Mouse (Mus musculus) mouse embryonic stem cell (cell line): ENCODE measurements around the gene Prtn3.

ENCODE experiments used
- in situ Hi-C, 2 experiments: fragments of 300-500 bp; cut with MboI; formaldehyde crosslinking; loops; 1 replicate in 1 of 2; 3 replicates in 1 of 2; pipeline ENCODE4 v1.14.3; 2019 to 2020; ENCODE audit warnings: low sequenced_read_pairs in 2 of 2, low pct_unique_long_range_greater_than_20kb in 1 of 2, mixed read lengths in 1 of 2; ENCODE audit not compliant: unreplicated experiment in 1 of 2

Gene Prtn3

GRCm38 (mm10) chr10:79918231-79919078 is 44.2 kb downstream of the Prtn3 start:
- in situ Hi-C loops: no loop called here

DNA sequence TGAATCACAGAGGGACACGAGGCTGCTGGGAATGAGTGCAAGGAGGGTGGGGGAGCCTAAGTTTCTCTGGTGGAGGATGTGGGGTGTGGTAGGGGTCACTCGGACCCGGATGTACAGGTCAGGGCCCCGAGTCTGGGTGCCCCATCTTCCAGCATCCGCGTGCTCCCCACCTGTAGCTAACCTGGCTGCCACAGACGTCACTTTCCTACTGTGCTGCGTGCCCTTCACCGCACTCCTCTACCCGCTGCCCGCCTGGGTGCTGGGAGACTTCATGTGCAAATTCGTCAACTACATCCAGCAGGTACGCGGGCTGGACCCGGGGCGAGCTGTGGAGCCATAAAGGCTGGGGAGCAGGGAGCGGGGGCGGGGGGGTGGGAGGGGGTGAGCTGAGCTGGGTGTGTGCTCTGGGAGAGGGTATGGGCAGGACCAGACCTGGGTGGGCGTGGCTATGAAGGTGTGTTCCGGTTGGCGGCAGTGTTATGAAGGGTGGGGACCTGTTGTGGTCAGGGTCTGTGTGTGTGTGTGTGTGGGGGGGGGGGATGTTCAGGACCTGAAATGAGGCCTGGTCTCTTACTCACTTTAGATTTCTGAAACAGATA is 45.1 kb downstream of the Prtn3 start:
- in situ Hi-C loops: no loop called here

DNA sequence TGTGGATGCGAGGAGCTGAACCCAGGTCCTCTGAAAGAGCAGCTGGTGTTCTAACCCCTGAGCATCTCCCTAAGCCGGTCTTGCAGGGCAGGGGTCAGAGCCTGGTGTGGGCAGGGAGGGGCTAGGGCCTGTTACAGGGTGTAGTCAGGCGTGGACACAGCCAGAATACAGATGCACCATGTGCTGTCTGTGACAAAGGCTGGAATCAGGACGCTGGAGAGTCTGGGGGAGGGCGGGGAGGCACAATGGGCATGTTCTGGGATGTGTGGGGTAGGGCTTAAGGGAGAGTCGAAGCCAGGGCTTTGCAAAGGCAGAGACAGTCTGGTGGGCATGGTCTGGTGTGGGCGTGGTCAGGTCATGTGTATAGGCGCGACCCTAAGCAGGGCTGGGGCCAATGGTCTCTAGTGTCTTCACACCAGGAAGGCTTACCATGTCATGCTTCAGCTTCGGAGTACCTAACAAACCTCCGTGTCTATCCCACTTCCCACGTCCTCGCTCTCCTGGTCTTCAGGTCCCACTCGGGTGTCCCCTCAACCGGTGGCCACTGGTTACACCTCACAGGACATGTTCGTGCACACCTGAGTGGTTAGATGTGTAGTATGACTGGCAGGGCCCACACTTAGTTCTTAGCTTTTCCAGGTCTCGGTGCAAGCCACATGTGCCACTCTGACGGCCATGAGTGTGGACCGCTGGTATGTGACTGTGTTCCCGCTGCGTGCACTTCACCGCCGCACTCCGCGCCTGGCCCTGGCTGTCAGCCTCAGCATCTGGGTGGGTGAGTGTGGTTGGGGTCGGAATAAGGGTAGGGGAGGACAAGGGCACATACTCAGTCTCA is 46.0 kb downstream of the Prtn3 start:
- in situ Hi-C loops: loop anchor here (10.0 kb wide), 1 partner anchor 85 kb away; no protein-coding TSS in a partner anchor

DNA sequence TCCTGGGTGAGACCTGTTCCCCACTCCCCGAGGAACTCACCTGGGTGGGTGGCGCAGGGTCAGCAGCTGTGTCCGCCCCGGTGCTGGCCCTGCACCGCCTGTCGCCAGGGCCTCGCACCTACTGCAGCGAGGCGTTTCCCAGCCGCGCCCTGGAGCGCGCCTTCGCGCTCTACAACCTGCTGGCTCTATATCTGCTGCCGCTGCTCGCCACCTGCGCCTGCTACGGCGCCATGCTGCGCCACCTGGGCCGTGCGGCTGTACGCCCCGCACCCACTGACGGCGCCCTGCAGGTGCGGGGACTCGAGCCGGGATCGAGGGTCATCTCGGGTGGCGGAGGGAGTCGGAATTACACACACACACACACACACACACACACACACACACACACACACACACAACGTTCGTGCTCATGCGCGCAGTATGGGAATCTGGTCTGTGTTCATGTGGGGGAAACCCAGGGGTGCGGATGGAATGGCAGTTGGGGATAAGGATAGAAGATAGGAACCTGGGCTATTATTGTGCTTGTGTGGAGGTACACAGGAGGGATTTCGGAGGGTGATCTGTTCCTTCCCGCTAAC is 46.8 kb downstream of the Prtn3 start, which contains the start of gene R3hdm4:
Gene R3hdm4, minus strand, starts transcription at position 251 of the 578 bp plus-strand sequence.
- in situ Hi-C loops: loop anchor here (10.0 kb wide), 1 partner anchor 86 kb away; no protein-coding TSS in a partner anchor

- in situ Hi-C loops: loop anchor here (10.0 kb wide), 1 partner anchor 87 kb away; no protein-coding TSS in a partner anchor
These were observed 47.3 kb downstream of the Prtn3 start for GRCm38 (mm10) chr10:79921572-79921971.

DNA sequence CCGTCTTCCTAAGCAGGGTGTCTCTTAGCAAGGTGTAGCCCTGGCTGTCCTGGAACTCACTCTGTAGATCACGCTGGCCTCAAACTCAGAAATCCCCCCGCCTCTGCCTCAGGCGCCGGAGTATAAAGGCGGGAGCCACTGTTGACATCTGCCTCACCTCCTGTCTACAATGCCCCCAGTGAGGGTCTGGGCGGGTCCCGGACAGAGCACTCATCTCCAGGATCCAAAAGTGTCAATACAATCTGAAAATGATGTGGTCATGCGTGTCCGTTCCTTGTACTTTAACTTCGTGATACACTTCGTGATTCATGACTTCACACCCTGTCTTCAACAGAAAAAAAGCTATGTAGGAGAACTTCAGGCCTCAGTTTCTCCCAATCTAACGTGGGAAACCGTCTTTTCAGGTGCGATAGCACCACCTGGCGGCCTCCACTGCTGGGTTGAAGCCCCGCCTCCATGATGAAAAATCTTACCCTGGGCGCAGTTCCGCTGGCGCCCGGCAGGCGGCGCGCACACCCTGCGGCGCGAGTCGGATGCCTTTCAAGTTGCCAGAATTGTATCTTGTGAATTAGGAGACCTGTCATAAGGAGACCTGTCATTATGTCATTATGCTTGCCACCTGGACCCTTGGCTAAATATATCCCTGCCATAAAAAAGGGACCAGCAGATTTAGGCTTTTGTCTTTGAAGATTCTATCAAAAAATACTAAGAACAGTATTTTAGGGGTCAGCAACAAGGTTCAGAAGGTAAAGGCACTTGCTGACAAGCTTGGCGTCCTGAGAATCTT is 50.9 kb downstream of the Prtn3 start:
- in situ Hi-C loops: loop anchor here (5.0 to 10.0 kb wide), 2 partner anchors 43 to 90 kb away; no protein-coding TSS in a partner anchor

GRCm38 (mm10) chr10:79925785-79926490 is 51.7 kb downstream of the Prtn3 start:
- in situ Hi-C loops: loop anchor here (5.0 to 10.0 kb wide), 2 partner anchors 44 to 91 kb away; no protein-coding TSS in a partner anchor

DNA sequence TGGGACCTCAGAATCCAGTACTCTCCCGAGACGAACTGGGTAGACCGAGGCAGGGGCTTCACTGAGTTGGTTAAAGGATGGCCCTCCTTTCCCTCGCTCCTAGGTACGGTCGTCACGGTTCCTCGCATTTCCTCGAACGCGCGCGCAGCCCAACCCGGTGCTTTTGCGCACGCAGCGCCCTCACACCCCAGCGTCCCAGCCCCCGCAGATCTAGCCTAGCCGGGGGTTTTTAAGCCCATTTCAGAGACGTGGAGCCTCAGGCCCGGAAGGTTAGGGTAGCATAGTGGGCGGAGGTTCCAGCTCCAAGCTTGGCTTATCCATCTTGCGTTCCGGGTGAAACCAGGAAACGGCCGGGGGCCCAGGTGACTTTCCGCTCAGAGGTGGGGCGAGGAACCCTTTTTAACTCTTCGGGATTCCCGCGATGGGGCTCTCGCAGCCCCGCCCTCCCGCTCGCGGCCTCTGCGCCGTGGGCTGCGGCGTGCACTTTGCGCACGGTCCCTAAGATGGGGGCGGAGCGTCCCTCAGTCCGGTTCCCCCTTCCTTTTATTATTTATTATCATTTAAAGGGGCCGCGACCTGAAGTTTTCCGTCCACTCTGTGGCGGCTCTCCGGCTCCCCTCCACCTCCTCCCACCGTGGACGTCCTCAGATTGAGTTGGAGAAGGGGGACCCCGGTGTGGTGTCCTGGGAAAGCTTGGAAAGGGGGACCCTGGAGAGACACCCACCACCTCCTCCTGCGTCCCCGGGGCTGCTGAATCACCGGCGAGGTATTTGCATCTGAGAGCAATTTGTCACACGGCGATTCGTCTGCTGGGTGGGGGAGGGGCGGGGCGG is 52.4 kb downstream of the Prtn3 start, which contains the start of gene Arid3a:
Gene Arid3a, plus strand, starts transcription at position 553 of the 833 bp plus-strand sequence.
- in situ Hi-C loops: loop anchor here (5.0 to 10.0 kb wide), 2 partner anchors 44 to 92 kb away; no protein-coding TSS in a partner anchor

- in situ Hi-C loops: loop anchor here (5.0 to 10.0 kb wide), 2 partner anchors 45 to 93 kb away; no protein-coding TSS in a partner anchor
These were observed 53.2 kb downstream of the Prtn3 start for GRCm38 (mm10) chr10:79927324-79928029.

GRCm38 (mm10) chr10:79928030-79928694 is 53.9 kb downstream of the Prtn3 start:
- in situ Hi-C loops: loop anchor here (5.0 to 10.0 kb wide), 2 partner anchors 46 to 93 kb away; no protein-coding TSS in a partner anchor

GRCm38 (mm10) chr10:79928907-79929701 is 54.8 kb downstream of the Prtn3 start:
- in situ Hi-C loops: loop anchor here (5.0 to 10.0 kb wide), 2 partner anchors 47 to 94 kb away; no protein-coding TSS in a partner anchor

DNA sequence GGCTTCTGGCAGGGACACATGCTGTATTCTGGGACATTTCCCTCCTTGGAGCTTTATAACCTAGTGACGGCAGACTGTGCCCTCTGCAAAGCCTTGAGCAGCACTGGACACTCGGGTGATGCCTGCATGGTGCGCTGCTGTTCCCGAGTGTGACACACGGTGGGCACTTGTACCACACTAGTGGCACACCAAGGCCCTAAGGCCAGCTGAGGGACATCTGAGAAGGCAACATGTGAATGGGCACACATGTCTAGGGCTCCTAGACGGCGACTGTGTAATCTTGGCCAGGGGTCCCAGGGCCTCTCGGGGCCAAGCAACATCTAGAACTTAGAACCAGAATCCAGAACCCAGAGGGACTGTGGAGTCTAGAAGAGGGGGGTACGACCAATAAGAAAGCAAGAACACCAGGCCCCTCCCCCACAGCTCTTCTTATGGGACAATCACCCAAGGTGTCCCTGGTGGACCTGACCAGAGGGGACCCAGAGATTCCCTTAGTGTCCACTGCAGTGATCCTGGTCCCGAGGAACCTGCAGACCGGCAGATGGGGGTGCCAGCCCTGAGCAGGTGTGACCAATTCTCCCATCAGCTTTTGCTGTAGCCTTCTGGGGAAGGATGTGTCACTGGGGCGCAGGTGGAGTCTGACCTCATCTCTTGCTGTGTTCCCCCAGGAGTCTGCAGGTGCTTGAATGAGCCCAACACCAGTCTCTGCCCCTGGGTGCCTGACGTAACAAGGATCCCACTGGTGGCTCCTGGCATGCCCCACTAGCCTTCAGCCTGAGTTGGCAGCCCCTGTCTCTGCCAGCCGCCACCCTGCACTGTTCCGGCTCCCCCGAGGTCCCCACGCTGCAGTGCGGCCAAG is 55.9 kb downstream of the Prtn3 start:
- in situ Hi-C loops: loop anchor here (5.0 to 10.0 kb wide), 2 partner anchors 48 to 95 kb away; no protein-coding TSS in a partner anchor

DNA sequence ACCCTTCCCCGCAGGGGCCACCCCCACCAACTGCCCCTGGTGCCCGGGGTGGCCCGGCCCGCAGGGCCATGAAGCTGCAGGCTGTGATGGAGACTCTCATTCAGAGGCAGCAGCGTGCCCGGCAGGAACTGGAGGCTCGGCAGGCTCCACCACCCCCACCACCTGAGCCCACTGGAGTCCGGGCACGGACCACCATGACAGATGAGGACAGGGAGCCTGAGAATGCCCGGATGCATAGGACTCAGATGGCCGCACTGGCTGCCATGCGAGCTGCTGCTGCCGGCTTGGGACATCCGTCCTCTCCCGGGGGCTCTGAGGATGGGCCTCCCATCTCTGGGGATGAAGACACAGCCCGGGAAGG is 56.5 kb downstream of the Prtn3 start:
- in situ Hi-C loops: no loop called here
